Mouse (Mus musculus) neural tube, embryonic 15.5 days (tissue): ENCODE measurements at regions not wholly inside any gene's neighbourhood (a gene's known extent, or its start where the extent isn't known, plus 50 kb on each side); places are given as distances from the start of the nearest gene placed in this dataset. TPM values are rescaled to one million over a fixed set of nuclear protein-coding genes. Genes with fewer than 3 reads are reported as not detected.

Experiments
- ATAC-seq: fragments of 200-750 bp; cut with Nextera tagmentation; 2 replicates; pipeline ENCODE4 v1.8.0; 2017; ENCODE audit warnings: mild to moderate bottlenecking, moderate TSS enrichment, moderate library complexity; ENCODE audit not compliant: low FRiP score
- H3K27ac ChIP-seq: fragments of 300-500 bp; sonication (generic); replicated peaks from 2 replicates; pipeline ENCODE4 v1.5.1; 2015; ENCODE audit warnings: mild to moderate bottlenecking, inconsistent platforms
- H3K27me3 ChIP-seq: fragments of 300-500 bp; sonication (generic); replicated peaks from 2 replicates; pipeline ENCODE4 v1.6.1; 2015; ENCODE audit warnings: inconsistent platforms
- H3K36me3 ChIP-seq: fragments of 300-500 bp; sonication (generic); 2 replicates; pipeline ENCODE4 v1.6.1; 2015; ENCODE audit warnings: inconsistent platforms
- H3K4me1 ChIP-seq: fragments of 300-500 bp; sonication (generic); 2 replicates; pipeline ENCODE4 v1.6.1; 2015; ENCODE audit warnings: inconsistent platforms
- H3K4me2 ChIP-seq: fragments of 300-500 bp; sonication (generic); 2 replicates; pipeline ENCODE4 v1.6.1; 2015; ENCODE audit warnings: inconsistent platforms, mild to moderate bottlenecking, moderate library complexity
- H3K4me3 ChIP-seq: fragments of 300-500 bp; sonication (generic); replicated peaks from 2 replicates; pipeline ENCODE4 v1.5.1; 2015; ENCODE audit warnings: mild to moderate bottlenecking, inconsistent platforms
- H3K9ac ChIP-seq: fragments of 300-500 bp; sonication (generic); replicated peaks from 2 replicates; pipeline ENCODE4 v1.6.1; 2015; ENCODE audit warnings: mild to moderate bottlenecking, inconsistent platforms
- H3K9me3 ChIP-seq: fragments of 300-500 bp; sonication (generic); replicated peaks from 2 replicates; pipeline ENCODE4 v1.6.1; 2016; ENCODE audit warnings: inconsistent platforms
- WGBS: fragments of 180-500 bp; shearing (Covaris S2); methylation state at CpG from one replicate; pipeline ENCODE4 v1.1.7; 2015; ENCODE audit warnings: mixed read lengths; 5-methylcytosine and 5-hydroxymethylcytosine counted together
- microRNA-seq: library from miRNA; unstranded; fragments of <30 nt; microRNA quantifications from one replicate; pipeline ENCODE4, GENCODE M21; 2017

- ATAC-seq: no peak
- 26% methylated on average over 6 of the region's 6 CpGs for WGBS
Observed at GRCm38 (mm10) chr2:84274038-84274724, 151.0 kb downstream of the Calcrl start.

GRCm38 (mm10) chr2:84277181-84277580, 148.0 kb downstream of the Calcrl start:
- Histone ChIP-seq H3K9me3 (no peaks in the 10 kb centered on the region), H3K4me1 (peaks cover 4% of the 10 kb centered on the region; the same call in 1 of the 2 replicates), H3K27me3 (no peaks in the 10 kb centered on the region), H3K4me3 (no peak overlapping the region), H3K36me3 (no peaks in the 10 kb centered on the region), H3K9ac (no peak overlapping the region), H3K27ac (no peak overlapping the region), H3K4me2 (no peak overlapping the region)
- 83% methylated on average over 1 of the region's 1 CpGs for WGBS
- no peak for ATAC-seq

More at GRCm38 (mm10) chr2:84274038-84274724, 151.0 kb downstream of the Calcrl start:
- H3K4me3 ChIP-seq: no peak overlapping the region
- no peaks in the 10 kb centered on the region for H3K9me3 ChIP-seq
- H3K4me2 ChIP-seq: no peak overlapping the region
- H3K36me3 ChIP-seq: no peaks in the 10 kb centered on the region
- H3K9ac ChIP-seq: no peak overlapping the region
- H3K27me3 ChIP-seq: no peaks in the 10 kb centered on the region
- no peak overlapping the region for H3K27ac ChIP-seq
- peaks cover 4% of the 10 kb centered on the region; the same call in 1 of the 2 replicates for H3K4me1 ChIP-seq

Small RNA genes lying in the stretch of these regions (microRNA-seq; reads per million reads assigned to microRNA genes)
- gene Gm25972: not detected
